Mouse (Mus musculus) embryonic fibroblast, embryonic 13.5 days (primary cell): ENCODE measurements around the gene Gm28035. TPM values are rescaled to one million over a fixed set of nuclear protein-coding genes. Genes with fewer than 3 reads are reported as not detected.

Source experiments
- H3K27ac ChIP-seq: 2 replicates; pipeline ENCODE4 v1.5.1; 2012; ENCODE audit warnings: low read length, control low read depth, inconsistent platforms; ENCODE audit not compliant: insufficient read depth
- H3K4me1 ChIP-seq: 2 replicates; pipeline ENCODE4 v1.6.1; 2011; ENCODE audit warnings: low read length; ENCODE audit not compliant: control insufficient read depth, insufficient read depth
- H3K4me3 ChIP-seq: 2 replicates; pipeline ENCODE4 v1.5.1; 2011; ENCODE audit warnings: mild to moderate bottlenecking, control low read depth, low read length; ENCODE audit not compliant: insufficient read depth
- CTCF ChIP-seq: IDR thresholded peaks from 2 replicates; pipeline ENCODE4 v1.5.1; 2011; ENCODE audit warnings: mild to moderate bottlenecking, control low read depth, low read length, moderate library complexity, borderline replicate concordance; ENCODE audit not compliant: insufficient read depth
- POLR2A ChIP-seq: IDR thresholded peaks from 2 replicates; pipeline ENCODE4 v1.6.1; 2011; ENCODE audit warnings: low read depth, mild to moderate bottlenecking, control low read depth, low read length, moderate library complexity
- polyA plus RNA-seq: library from polyadenylated mRNA; stranded (reverse); fragments of >200 nt; gene quantifications from 2 replicates; pipeline ENCODE4 v1.2.4, GENCODE M21; 2011; ENCODE audit warnings: low read depth; ENCODE audit not compliant: missing spikeins, insufficient read length

Gene Gm28035
- polyA plus RNA-seq, 1 experiment: 5.8 TPM

DNA sequence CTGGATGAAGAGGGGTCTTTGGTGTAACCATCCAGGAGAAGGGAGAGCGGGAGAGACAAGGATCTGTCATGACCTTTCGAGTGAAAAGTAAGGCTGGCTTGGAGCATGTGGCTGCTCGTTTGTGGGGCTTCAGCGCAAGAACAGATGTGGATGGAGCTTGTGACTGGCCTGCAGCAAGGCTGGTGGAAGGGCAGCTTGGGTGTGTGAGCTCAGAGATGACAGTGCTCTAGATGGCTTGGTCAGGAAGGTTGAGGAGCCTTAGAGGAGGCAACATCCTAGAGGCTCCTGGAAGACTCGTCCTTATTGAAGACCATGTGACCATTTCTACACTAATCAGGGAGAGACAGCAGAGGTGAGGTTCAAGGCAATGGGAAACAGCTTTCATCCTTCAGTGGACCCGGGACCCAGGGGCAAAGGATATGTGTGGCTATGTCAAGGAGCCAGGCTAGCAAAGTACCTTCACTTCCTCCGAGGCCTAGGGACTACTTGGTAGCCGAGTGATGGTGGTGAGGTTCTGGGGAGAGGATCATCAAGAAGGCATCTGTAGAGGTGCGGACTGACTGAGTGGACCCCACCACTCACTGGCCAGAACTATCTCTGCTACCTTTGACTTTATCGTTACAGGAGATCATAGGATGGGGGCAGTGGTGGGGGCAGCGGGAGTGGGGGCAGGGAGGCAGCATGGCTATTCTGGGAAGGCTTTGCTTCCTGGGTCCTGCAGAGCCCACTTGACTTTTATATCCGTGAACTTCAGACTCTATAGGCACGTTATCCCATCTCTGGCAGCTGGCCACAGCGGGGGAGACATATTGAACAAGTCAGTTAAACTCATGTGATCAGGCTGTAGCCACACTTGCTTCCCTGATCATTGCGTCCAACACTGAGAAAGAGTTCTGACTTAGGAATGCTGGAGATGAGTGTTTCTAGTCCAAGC, 19.0 kb downstream of the Gm28035 start:
- peak; percentile 10; the same call in 1 of the 2 replicates for TF ChIP-seq POLR2A
- no peak for TF ChIP-seq CTCF
- Histone ChIP-seq H3K27ac (peak overlapping the region; percentile 93), H3K4me3 (no peak overlapping the region), H3K4me1 (peaks cover 13% of the 10 kb centered on the region)

DNA sequence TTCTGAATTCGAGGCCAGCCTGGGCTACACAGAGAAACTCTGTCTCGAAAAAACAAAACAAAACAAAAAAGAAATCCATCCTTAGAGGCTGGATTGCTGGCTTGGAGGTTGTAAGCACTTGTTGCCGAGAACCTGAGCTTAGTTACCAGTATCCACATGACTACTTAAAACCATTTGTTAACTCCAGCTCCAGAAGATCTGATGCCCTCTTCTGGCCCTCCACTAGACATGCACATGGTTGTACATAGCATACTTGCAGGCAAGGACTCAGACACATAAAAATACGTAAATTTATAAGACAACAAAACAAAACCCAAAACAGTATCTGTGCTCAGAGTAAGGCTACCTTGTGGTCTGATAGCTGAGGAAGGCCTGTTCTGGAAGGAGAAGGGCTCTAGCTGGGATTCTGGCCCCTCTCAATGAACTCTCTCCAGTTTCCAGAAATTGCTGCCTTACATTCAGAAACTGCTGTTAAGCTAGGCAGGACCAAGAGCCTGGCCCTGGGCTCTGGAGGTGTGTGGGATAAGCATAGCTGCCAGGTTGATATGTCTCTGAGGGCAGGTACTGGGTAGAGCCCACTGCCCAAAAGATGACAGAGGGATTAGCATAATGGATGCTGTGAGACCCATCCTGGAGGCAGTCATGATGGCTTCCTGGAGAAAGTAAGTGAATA, 20.8 kb downstream of the Gm28035 start:
- TF ChIP-seq POLR2A (no peak), CTCF (no peak)
- Histone ChIP-seq H3K4me3 (no peak overlapping the region), H3K4me1 (peaks cover 18% of the 10 kb centered on the region), H3K27ac (no peak overlapping the region)

DNA sequence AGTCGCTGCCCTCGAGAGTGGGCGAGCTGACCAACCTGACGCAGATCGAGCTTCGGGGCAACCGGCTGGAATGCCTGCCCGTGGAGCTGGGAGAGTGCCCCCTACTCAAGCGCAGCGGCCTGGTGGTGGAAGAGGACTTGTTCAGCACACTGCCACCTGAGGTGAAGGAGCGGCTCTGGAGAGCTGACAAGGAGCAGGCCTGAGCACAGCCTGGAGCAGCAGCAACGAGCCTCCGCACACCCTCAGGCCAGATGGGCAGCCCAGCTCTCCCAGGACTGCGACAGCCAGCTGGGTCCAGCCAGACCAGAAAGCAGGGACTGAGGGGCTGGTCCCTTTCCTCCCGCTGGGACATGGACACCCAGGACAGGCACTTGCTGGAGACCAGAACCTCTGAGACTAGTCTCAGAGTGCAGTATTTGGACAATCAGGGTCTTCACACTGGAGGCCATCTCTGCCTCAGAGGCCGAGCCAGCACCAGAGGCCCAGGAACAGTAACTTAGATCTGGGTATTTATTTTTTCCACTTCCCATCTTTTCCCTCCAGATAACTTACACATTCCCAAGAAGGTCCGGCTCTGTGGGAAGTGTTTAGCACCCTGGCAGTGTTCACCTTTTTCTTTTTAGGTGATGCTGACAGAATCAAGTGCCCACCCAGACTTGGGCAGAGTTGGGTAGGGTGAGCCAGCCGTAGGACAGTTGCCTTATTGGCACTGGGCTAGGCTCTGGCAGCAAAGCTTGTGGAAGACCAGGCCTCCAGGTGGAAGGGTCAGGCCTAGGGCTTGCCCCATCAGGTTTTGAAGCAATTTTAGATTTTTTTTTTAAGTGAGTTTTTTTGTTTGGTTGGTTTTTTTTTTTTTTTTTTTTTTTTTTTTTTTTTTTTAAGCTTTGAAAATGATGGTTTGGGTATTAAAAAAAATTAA, 21.8 kb downstream of the Gm28035 start:
- Histone ChIP-seq H3K4me3 (no peak overlapping the region), H3K4me1 (peaks cover 20% of the 10 kb centered on the region)
- no peak for TF ChIP-seq POLR2A
- TF ChIP-seq CTCF: no peak

DNA sequence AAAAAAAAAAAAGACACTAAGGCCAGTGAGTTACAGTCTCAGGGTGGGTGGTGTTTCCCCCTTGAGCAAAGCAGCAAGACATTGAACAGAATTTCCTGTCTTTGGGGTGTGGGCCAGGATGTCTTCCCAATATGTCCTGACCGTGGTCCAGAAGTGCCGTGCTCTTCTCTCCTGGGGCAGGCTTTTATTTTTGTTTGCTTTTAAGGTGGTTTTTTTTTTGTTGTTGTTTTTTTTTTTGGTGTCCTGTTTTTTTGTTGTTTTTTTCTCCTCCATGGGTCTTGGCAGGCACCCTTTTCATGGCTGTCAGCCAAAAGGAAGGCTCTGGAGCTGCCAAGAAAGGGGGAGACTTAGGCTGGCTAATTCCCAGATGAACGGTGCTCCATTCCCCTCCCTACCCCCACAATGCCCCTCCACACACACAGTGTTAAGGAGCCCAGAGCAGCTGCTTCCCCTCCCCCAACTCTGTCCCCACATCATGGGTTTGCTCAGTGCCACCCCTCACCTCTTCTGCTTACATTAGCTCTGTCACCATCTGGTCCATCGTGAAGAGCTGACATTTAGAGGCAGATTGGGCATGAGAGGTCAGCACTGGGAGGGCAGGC, 22.6 kb downstream of the Gm28035 start:
- Histone ChIP-seq H3K27ac (no peak overlapping the region), H3K4me3 (no peak overlapping the region), H3K4me1 (peaks cover 23% of the 10 kb centered on the region)
- TF ChIP-seq CTCF: no peak
- TF ChIP-seq POLR2A: no peak

More for the DNA sequence above, 21.8 kb downstream of the Gm28035 start:
- H3K27ac ChIP-seq: no peak overlapping the region

DNA sequence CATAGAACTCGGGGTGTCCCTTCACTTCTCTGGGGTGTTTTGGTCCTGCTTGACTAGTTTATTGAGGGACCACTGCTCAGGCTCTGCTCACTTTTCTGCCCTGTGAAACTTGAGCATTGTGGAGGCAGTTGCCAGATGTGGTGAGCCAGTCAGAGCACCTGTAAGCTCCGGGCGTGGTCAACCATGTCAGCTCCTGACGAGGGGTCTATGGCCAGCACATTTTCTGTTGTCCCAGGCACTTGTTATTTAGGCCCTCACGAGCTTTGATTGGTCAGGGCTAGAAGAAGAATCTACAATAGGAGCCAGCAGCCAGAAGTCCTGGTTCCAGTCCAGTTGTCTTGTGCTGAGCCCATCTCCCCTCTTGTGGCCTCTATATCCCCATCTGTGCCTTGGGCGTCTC, 23.4 kb downstream of the Gm28035 start:
- Histone ChIP-seq H3K4me1 (peaks cover 23% of the 10 kb centered on the region), H3K27ac (no peak overlapping the region), H3K4me3 (no peak overlapping the region)
- TF ChIP-seq CTCF (no peak), POLR2A (no peak)

DNA sequence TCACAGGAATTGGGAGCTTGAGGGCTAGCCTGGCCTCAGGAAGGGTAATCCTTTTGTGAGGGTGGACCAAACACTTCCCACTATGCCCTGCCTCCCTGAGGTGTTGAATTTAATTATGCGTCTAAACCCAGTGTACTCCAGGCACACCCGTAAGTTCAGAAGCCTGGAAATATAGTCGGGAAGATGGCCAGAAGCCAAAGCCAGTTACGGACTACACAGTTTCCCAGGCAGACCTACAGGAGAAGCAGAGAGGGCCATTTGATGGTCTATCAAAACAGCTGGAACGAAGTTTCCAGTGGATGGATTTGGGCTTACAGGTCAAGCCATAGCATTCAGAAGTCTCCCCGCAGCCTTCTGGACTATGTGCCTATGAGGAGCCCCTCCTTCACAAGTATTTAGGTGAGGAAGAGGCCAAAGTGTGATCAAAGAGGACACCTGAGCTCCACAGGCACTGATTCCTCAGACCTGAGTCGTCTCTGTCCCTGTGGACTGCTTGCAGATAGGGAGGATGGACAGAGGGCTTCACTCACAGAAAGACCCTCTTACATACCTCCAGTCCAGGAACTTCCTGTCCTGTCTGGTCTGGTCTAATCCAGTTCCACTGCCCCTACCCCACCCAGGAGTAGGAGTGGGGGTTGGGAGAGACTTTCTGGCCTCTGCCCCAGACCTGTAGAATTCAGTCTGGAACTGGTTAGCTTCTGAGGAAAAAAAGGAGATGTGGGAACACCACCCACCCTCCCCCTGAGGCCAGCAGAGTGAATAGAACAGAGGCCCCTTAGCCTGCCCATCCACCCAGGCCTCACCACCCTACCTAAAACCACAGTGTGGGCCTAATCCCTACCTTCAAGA, 24.5 kb downstream of the Gm28035 start:
- peaks cover 20% of the 10 kb centered on the region for H3K4me1 ChIP-seq
- no peak overlapping the region for H3K4me3 ChIP-seq
- TF ChIP-seq CTCF: no peak
- no peak for TF ChIP-seq POLR2A
- peak overlapping the region; percentile 99 for H3K27ac ChIP-seq

DNA sequence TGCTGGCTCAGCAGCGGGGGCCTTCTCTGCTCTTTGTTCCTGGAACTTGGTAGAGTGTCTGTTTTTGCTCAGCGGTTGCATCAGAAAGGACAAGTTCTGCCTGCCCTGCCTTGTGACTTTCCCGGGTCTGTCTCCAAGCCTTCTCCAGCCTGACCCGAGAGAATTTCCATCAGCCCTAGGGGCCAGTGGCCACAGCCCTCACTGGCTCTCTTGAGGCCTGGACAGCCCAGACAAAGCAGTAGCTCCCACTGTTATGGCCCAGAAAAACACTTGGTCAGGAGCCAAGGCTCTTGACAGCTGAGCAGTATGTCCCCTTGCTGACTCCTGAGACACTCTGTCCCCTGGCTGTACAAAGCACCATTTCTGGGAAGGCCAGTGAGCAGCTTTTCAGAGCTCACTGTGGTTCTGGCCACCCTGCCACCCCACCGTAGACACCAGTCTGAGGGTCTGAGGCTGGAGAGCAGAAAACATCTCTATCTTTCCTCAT, 25.4 kb downstream of the Gm28035 start, which contains the start of gene Phyhd1:
Gene Phyhd1 (plus strand): TSS at position 437 of the 487 bp plus-strand sequence.
- Histone ChIP-seq H3K4me1 (peaks cover 18% of the 10 kb centered on the region), H3K27ac (peak within 1 kb of the TSS; percentile 99), H3K4me3 (peak within 1 kb of the TSS; percentile 18)
- TF ChIP-seq CTCF: no peak
- peak; percentile 43; the same call in 1 of the 2 replicates for TF ChIP-seq POLR2A

DNA sequence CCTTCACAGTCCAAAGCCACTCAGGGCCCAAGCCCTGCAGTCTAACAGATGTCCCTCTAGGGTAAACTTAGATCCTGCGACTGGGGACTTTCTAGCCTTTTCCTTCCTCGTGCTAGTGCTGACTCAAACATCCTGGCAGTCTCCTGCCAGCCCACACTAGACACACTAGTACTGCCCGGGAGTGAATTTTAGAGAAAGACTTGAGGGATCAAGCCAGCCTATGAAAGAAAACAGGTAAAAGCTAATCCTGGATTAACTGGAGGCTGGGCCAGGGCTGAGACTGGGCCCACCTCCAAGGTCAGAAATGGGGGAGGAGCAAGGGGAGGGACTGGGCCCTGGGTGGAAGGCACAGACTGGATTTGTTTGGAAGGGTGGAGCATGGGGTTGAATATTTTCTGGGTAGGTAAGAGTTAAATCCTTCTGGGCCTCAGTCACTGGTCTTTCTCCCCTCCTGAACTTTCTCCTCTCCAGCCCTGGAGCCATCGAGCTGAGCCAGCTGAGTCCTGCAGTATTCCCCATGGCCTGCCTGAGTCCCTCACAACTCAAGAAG, 26.1 kb downstream of the Gm28035 start:
- Histone ChIP-seq H3K4me3 (peak overlapping the region; percentile 18), H3K4me1 (peaks cover 18% of the 10 kb centered on the region), H3K27ac (peak overlapping the region; percentile 99)
- no peak for TF ChIP-seq CTCF
- peak; percentile 73 for TF ChIP-seq POLR2A
